Mouse (Mus musculus): Measurements from ENCODE around the gene Gm49383. TPM values are rescaled to one million over a fixed set of nuclear protein-coding genes. Genes with fewer than 3 reads are reported as not detected.

The Gm49383 gene
- polyA plus RNA-seq, 1 experiment: not detected

DNA sequence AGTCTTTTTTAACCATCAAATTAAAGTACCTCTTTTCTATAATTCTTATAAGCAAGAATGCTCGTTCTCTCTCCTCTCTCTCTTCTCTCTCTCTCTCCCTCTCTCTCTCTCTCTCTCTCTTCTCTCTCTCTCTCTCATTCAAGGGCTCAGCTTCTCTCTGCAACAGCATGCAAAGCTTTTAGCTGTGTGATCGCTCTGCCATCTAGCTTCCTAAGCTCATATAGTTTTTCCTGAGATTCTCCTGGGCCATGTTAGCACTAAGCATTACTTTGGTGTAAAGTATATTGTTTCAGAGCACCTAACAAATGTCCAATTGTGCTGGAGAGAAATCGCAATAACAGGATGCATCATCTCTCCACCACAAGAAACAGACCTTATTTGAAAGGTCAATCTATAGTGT lies 57.7 kb downstream of the Gm49383 start:
- no peaks in the 10 kb centered on the region for H3K4me1 ChIP-seq (ENCODE audit: control insufficient read depth, insufficient read depth, low read length)
- no peak overlapping the region for H3K27ac ChIP-seq (ENCODE audit: insufficient read depth, low read depth, low read length)
- 91% methylated on average over 3 of the region's 3 CpGs for WGBS
- H3K4me3 ChIP-seq (ENCODE audit: insufficient read depth, low read depth, low read length): no peak overlapping the region
- TF ChIP-seq CTCF (IDR thresholded peaks at IDR 0.05; ENCODE audit: insufficient read depth, low read depth, low read length) (no peak), POLR2A (IDR thresholded peaks at IDR 0.05; ENCODE audit: insufficient read depth, low read depth, low read length) (no peak)

Other genes with a start within 250 kb of the Gm49383 start
- not detected in 2 replicates for gene Rps29, start 37.9 kb downstream of the Gm49383 start, polyA plus RNA-seq (2012; ENCODE audit: insufficient read depth, insufficient read length, low replicate concordance, missing spikeins)
- not detected in 2 replicates for gene Lrr1, start 28.3 kb downstream of the Gm49383 start, polyA plus RNA-seq (2012; ENCODE audit: insufficient read depth, insufficient read length, low replicate concordance, missing spikeins)
- gene Rpl36al, start 13.0 kb downstream of the Gm49383 start, polyA plus RNA-seq (2012; ENCODE audit: insufficient read depth, insufficient read length, low replicate concordance, missing spikeins): not detected in 2 replicates
- gene Mgat2, start 12.9 kb downstream of the Gm49383 start, polyA plus RNA-seq (2012; ENCODE audit: insufficient read depth, insufficient read length, low replicate concordance, missing spikeins): not detected in 2 replicates
- not detected in 2 replicates for gene Dnaaf2, start 1.3 kb upstream of the Gm49383 start, polyA plus RNA-seq (2012; ENCODE audit: insufficient read depth, insufficient read length, low replicate concordance, missing spikeins)
- not detected in 2 replicates for gene Gm49384, start 7.2 kb upstream of the Gm49383 start, polyA plus RNA-seq (2012; ENCODE audit: insufficient read depth, insufficient read length, low replicate concordance, missing spikeins)
- gene Pole2, start 31.1 kb upstream of the Gm49383 start, polyA plus RNA-seq (2012; ENCODE audit: insufficient read depth, insufficient read length, low replicate concordance, missing spikeins): not detected in 2 replicates
- gene Klhdc1, start 44.1 kb upstream of the Gm49383 start, polyA plus RNA-seq (2012; ENCODE audit: insufficient read depth, insufficient read length, low replicate concordance, missing spikeins): not detected in 2 replicates
- not detected in 2 replicates for gene Klhdc2, start 99.6 kb upstream of the Gm49383 start, polyA plus RNA-seq (2012; ENCODE audit: insufficient read depth, insufficient read length, low replicate concordance, missing spikeins)
- gene Nemf, start 160.1 kb upstream of the Gm49383 start, polyA plus RNA-seq (2012; ENCODE audit: insufficient read depth, insufficient read length, low replicate concordance, missing spikeins): not detected in 2 replicates
- 607 TPM in 1 of 2 replicates, not detected in the other for gene Arf6, start 175.0 kb upstream of the Gm49383 start, polyA plus RNA-seq (2012; ENCODE audit: insufficient read depth, insufficient read length, low replicate concordance, missing spikeins)
- gene Gm9887, start 175.4 kb upstream of the Gm49383 start, polyA plus RNA-seq (2012; ENCODE audit: insufficient read depth, insufficient read length, low replicate concordance, missing spikeins): not detected in 2 replicates